Comparison of ENCODE assay signal across 7 mouse cellular contexts in the genomic region with DNA sequence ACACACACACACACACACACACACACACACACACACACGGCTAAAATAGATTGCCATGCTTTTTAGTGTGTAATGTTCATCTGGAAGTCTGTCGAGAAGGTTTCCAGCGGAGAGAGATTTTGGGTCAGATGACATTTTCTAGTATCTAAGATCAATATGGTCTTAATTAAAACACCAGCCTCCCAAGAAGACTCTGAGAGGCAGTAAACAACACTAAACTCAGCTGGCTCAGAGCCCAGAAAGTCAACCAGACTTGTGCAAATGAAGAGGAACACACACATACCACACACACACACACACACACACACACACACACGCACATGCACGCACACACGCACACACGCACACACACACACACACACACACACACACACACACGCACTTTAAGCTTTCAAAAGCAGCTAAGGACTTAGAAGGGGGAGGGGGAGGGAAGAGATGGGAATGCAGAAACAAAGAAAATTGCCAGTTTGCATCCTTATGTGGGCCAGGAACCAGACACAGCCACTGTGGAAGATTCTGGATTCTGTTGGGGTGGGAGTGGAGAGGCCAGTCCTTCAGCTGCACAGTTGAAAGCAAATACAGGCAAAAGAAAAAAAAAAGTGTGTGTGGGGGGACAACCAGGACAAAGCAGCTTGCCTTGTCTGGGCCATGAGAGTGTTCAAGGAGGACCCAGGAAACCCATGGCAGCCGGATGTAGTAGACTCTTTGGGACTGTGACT.
DNase-seq lines count a peak whose midpoint lies in the region; ATAC-seq lines count a peak whose summit lies in the region.

No protein-coding gene starts in this region.

- no peaks in the 10 kb centered on the region for H3K4me1 ChIP-seq in embryonic facial prominence, embryonic 12.5 days
- H3K4me1 ChIP-seq in intestine, embryonic 15.5 days (replicated peaks): no peaks in the 10 kb centered on the region

- no peaks in the 10 kb centered on the region for H3K36me3 ChIP-seq in embryonic facial prominence, embryonic 12.5 days
- no peaks in the 10 kb centered on the region for H3K36me3 ChIP-seq in intestine, embryonic 15.5 days

- H3K27me3 ChIP-seq in embryonic facial prominence, embryonic 12.5 days: no peaks in the 10 kb centered on the region
- no peaks in the 10 kb centered on the region for H3K27me3 ChIP-seq in intestine, embryonic 15.5 days (replicated peaks)

- H3K4me3 ChIP-seq in embryonic facial prominence, embryonic 12.5 days: no peak overlapping the region
- no peak overlapping the region for H3K4me3 ChIP-seq in intestine, embryonic 15.5 days (replicated peaks)

- intact Hi-C loops in left cerebral cortex, postnatal 14 days (cut with DNase I): no loop called here

- ATAC-seq in embryonic facial prominence, embryonic 12.5 days (ENCODE audit: insufficient number of reproducible peaks, insufficient read depth, low FRiP score, low TSS enrichment): no peak
- 0 out of 2 replicates have a peak, but pooled peaks have one; percentile 44 for ATAC-seq in intestine, embryonic 15.5 days

- 48% methylated on average over 8 of the region's 9 CpGs for WGBS in embryonic facial prominence, embryonic 12.5 days
- WGBS in intestine, embryonic 15.5 days: 64% methylated on average over 9 of the region's 9 CpGs

- H3K4me2 ChIP-seq in embryonic facial prominence, embryonic 12.5 days (replicated peaks): no peak overlapping the region
- H3K4me2 ChIP-seq in intestine, embryonic 15.5 days (replicated peaks): no peak overlapping the region

- no peaks in the 10 kb centered on the region for H3K9me3 ChIP-seq in embryonic facial prominence, embryonic 12.5 days
- H3K9me3 ChIP-seq in intestine, embryonic 15.5 days: no peaks in the 10 kb centered on the region

- H3K27ac ChIP-seq in embryonic facial prominence, embryonic 12.5 days: peak overlapping the region; percentile 82
- peak overlapping the region; percentile 62 for H3K27ac ChIP-seq in intestine, embryonic 15.5 days

- DNase-seq in left cerebral cortex, postnatal 14 days (ENCODE audit: low spot score in 2 of 2): peak; percentile 45 to 58
- no peak for DNase-seq in left cerebral cortex, adult 18-20 months (ENCODE audit: low spot score in 2 of 2)
- peak; percentile 65 to 74 for DNase-seq in right cerebral cortex, postnatal 10 days (ENCODE audit: low spot score in 2 of 2)
- DNase-seq in cerebellum, postnatal 25 days: no peak
- DNase-seq in spleen, postnatal 36 days (ENCODE audit: low spot score in 2 of 2): no peak

- H3K9ac ChIP-seq in embryonic facial prominence, embryonic 12.5 days: no peak overlapping the region
- no peak overlapping the region for H3K9ac ChIP-seq in intestine, embryonic 15.5 days

Comparison
In these comparisons a context has a peak if more than half of its experiments do, and no peak if none do; other contexts are left out.
1. DNase-seq: peak in left cerebral cortex, postnatal 14 days (2 of 2) and right cerebral cortex, postnatal 10 days (2 of 2); none in left cerebral cortex, adult 18-20 months (0 of 2), cerebellum, postnatal 25 days (0 of 2) and spleen, postnatal 36 days (0 of 2).